Mouse (Mus musculus) heart, embryonic 16.5 days (tissue): ENCODE results near the gene Fcho1. TPM values are rescaled to one million over a fixed set of nuclear protein-coding genes. Genes with fewer than 3 reads are reported as not detected.
A peak's percentile ranks its signal among the peaks of the same experiment; 100 is the strongest.

ENCODE experiments used
- ATAC-seq: fragments of 200-750 bp; cut with Nextera tagmentation; replicated peaks from 2 replicates; pipeline ENCODE4 v1.8.0; 2017; ENCODE audit warnings: moderate number of reproducible peaks; ENCODE audit not compliant: insufficient read depth, low FRiP score; ENCODE audit errors: extremely low read depth
- H3K27ac ChIP-seq: fragments of 300-500 bp; sonication (generic); 2 replicates; pipeline ENCODE4 v1.5.1; 2014; ENCODE audit warnings: mild to moderate bottlenecking, low read length, control low read depth, moderate library complexity
- H3K27me3 ChIP-seq: fragments of 300-500 bp; sonication (generic); 2 replicates; pipeline ENCODE4 v1.6.1; 2014; ENCODE audit warnings: low read length, mixed read lengths; ENCODE audit not compliant: control insufficient read depth, insufficient read depth
- H3K36me3 ChIP-seq: fragments of 300-500 bp; sonication (generic); 2 replicates; pipeline ENCODE4 v1.6.1; 2014; ENCODE audit not compliant: control insufficient read depth, insufficient read depth
- H3K4me1 ChIP-seq: fragments of 300-500 bp; sonication (generic); 2 replicates; pipeline ENCODE4 v1.6.1; 2014; ENCODE audit warnings: low read length, mixed read lengths; ENCODE audit not compliant: control insufficient read depth, insufficient read depth
- H3K4me2 ChIP-seq: fragments of 300-500 bp; sonication (generic); 2 replicates; pipeline ENCODE4 v1.6.1; 2014; ENCODE audit warnings: low read depth, mild to moderate bottlenecking, control low read depth, low read length
- H3K4me3 ChIP-seq: fragments of 300-500 bp; sonication (generic); 2 replicates; pipeline ENCODE4 v1.5.1; 2014; ENCODE audit warnings: mild to moderate bottlenecking, control low read depth, low read length
- H3K9ac ChIP-seq: fragments of 300-500 bp; sonication (generic); 2 replicates; pipeline ENCODE4 v1.6.1; 2014; ENCODE audit warnings: low read length, control low read depth
- H3K9me3 ChIP-seq: fragments of 300-500 bp; sonication (generic); replicated peaks from 2 replicates; pipeline ENCODE4 v1.6.1; 2016; ENCODE audit warnings: low read length; ENCODE audit not compliant: control insufficient read depth
- WGBS: fragments of 180-500 bp; shearing (Covaris S2); extraction: QIAGEN DNeasy Blood & Tissue Kit; methylation state at CpG from one replicate; pipeline ENCODE4 v1.1.7; 2014; 5-methylcytosine and 5-hydroxymethylcytosine counted together
- polyA plus RNA-seq: library from polyadenylated mRNA; unstranded; fragments of >200 nt; fragmentation: Nextera tagmentation; extraction: Ambion mirVana; gene quantifications from 2 replicates; pipeline ENCODE4 v1.2.1, GENCODE M21; 2015

Gene Fcho1
- polyA plus RNA-seq, 1 experiment from 2014 or later, result 20.4 TPM

GRCm38 (mm10) chr8:71672168-71672735 lies 53.3 kb downstream of the Fcho1 start:
- Histone ChIP-seq H3K4me1 (peaks cover 40% of the 10 kb centered on the region), H3K4me3 (no peak overlapping the region), H3K27me3 (peaks cover 4% of the 10 kb centered on the region), H3K9me3 (no peaks in the 10 kb centered on the region), H3K9ac (peak overlapping the region; percentile 64), H3K27ac (peak overlapping the region; percentile 66; the same call in 1 of the 2 replicates), H3K36me3 (no peaks in the 10 kb centered on the region), H3K4me2 (peak overlapping the region; percentile 90)
- WGBS, result 61% methylated on average over 6 of the region's 6 CpGs
- ATAC-seq, result no peak

GRCm38 (mm10) chr8:71671549-71671965 lies 54.0 kb downstream of the Fcho1 start, which contains the start of gene Unc13a:
TSS of gene Unc13a (minus strand) at chr8:71671757.
- ATAC-seq, result peak; percentile 49
- Histone ChIP-seq H3K9me3 (no peaks in the 10 kb centered on the region), H3K27me3 (peaks cover 4% of the 10 kb centered on the region), H3K4me3 (peak within 1 kb of the TSS; percentile 62), H3K4me2 (peak within 1 kb of the TSS; percentile 90), H3K36me3 (no peaks in the 10 kb centered on the region), H3K27ac (peak within 1 kb of the TSS; percentile 66), H3K9ac (peak within 1 kb of the TSS; percentile 64), H3K4me1 (peaks cover 39% of the 10 kb centered on the region)
- under 1% methylated on average over 42 of the region's 42 CpGs for WGBS

GRCm38 (mm10) chr8:71670621-71671548 lies 54.6 kb downstream of the Fcho1 start:
- H3K4me1 ChIP-seq, result peaks cover 45% of the 10 kb centered on the region

GRCm38 (mm10) chr8:71670198-71670597 lies 55.3 kb downstream of the Fcho1 start:
- ATAC-seq, result no peak
- Histone ChIP-seq H3K27ac (no peak overlapping the region), H3K27me3 (peaks cover 4% of the 10 kb centered on the region), H3K9me3 (no peaks in the 10 kb centered on the region), H3K4me3 (peak overlapping the region; percentile 62), H3K4me2 (peak overlapping the region; percentile 90), H3K4me1 (peaks cover 44% of the 10 kb centered on the region), H3K36me3 (no peaks in the 10 kb centered on the region), H3K9ac (peak overlapping the region; percentile 37)
- WGBS, result 15% methylated on average over 12 of the region's 12 CpGs

More at GRCm38 (mm10) chr8:71670621-71671548, 54.6 kb downstream of the Fcho1 start:
- peak; percentile 11; the same call in 1 of the 2 replicates for ATAC-seq
- Histone ChIP-seq H3K27ac (no peak overlapping the region), H3K9me3 (no peaks in the 10 kb centered on the region), H3K4me3 (peak overlapping the region; percentile 62), H3K9ac (peak overlapping the region; percentile 37), H3K4me2 (peak overlapping the region; percentile 90), H3K36me3 (no peaks in the 10 kb centered on the region), H3K27me3 (peaks cover 4% of the 10 kb centered on the region)
- under 1% methylated on average over 52 of the region's 64 CpGs for WGBS

- ATAC-seq, result peak; percentile 66
- Histone ChIP-seq H3K4me3 (peak overlapping the region; percentile 15), H3K4me1 (peaks cover 47% of the 10 kb centered on the region), H3K36me3 (no peaks in the 10 kb centered on the region), H3K27ac (peak overlapping the region; percentile 72), H3K27me3 (peaks cover 4% of the 10 kb centered on the region), H3K9ac (peak overlapping the region; percentile 58), H3K4me2 (peak overlapping the region; percentile 50), H3K9me3 (no peaks in the 10 kb centered on the region)
- WGBS, result under 1% methylated on average over 21 of the region's 21 CpGs
Observed at GRCm38 (mm10) chr8:71668220-71668975, 57.1 kb downstream of the Fcho1 start.

GRCm38 (mm10) chr8:71667256-71667655 lies 58.3 kb downstream of the Fcho1 start:
- peak overlapping the region; percentile 72 for H3K27ac ChIP-seq
- H3K9ac ChIP-seq, result peak overlapping the region; percentile 58; the same call in 1 of the 2 replicates
- no peaks in the 10 kb centered on the region for H3K9me3 ChIP-seq
- no peaks in the 10 kb centered on the region for H3K36me3 ChIP-seq
- ATAC-seq, result no peak
- no peak overlapping the region; the same call in 1 of the 2 replicates for H3K4me2 ChIP-seq
- WGBS, result 64% methylated on average over 5 of the region's 5 CpGs
- H3K4me1 ChIP-seq, result peaks cover 46% of the 10 kb centered on the region
- no peak overlapping the region for H3K4me3 ChIP-seq
- H3K27me3 ChIP-seq, result peaks cover 4% of the 10 kb centered on the region

- Histone ChIP-seq H3K27me3 (peaks cover 7% of the 10 kb centered on the region), H3K4me1 (peaks cover 42% of the 10 kb centered on the region)
- WGBS, result 56% methylated on average over 1 of the region's 1 CpGs
Observed at GRCm38 (mm10) chr8:71666855-71667254, 58.7 kb downstream of the Fcho1 start.

GRCm38 (mm10) chr8:71665331-71666130 lies 60.0 kb downstream of the Fcho1 start:
- ATAC-seq, result peak; percentile 49
- peak overlapping the region; percentile 6; the same call in 1 of the 2 replicates for H3K9ac ChIP-seq
- H3K27me3 ChIP-seq, result peaks cover 8% of the 10 kb centered on the region
- H3K9me3 ChIP-seq, result no peaks in the 10 kb centered on the region
- WGBS, result 4% methylated on average over 22 of the region's 22 CpGs
- peak overlapping the region; percentile 58 for H3K4me2 ChIP-seq
- H3K4me3 ChIP-seq, result peak overlapping the region; percentile 24
- peaks cover 36% of the 10 kb centered on the region for H3K4me1 ChIP-seq
- H3K27ac ChIP-seq, result 0 out of 2 replicates have a peak overlapping the region, but pooled peaks have one; percentile 36
- H3K36me3 ChIP-seq, result no peaks in the 10 kb centered on the region

More at GRCm38 (mm10) chr8:71666855-71667254, 58.7 kb downstream of the Fcho1 start:
- no peak for ATAC-seq
- H3K4me3 ChIP-seq, result no peak overlapping the region
- H3K27ac ChIP-seq, result no peak overlapping the region
- H3K4me2 ChIP-seq, result no peak overlapping the region
- H3K9me3 ChIP-seq, result no peaks in the 10 kb centered on the region
- H3K36me3 ChIP-seq, result no peaks in the 10 kb centered on the region
- no peak overlapping the region for H3K9ac ChIP-seq
